Mouse (Mus musculus) lung, adult 2 months (tissue): Measurements from ENCODE around the gene Pld3. TPM values are rescaled to one million over a fixed set of nuclear protein-coding genes. Genes with fewer than 3 reads are reported as not detected.
A peak's percentile ranks its signal among the peaks of the same experiment; 100 is the strongest.

Source experiments
- DNase-seq: peaks from one replicate; pipeline ENCODE4 v3.0.0; 2022
- H3K4me1 ChIP-seq: fragments of 200-500 bp; 2 replicates; pipeline ENCODE4 v1.6.1; 2011; ENCODE audit warnings: low read length; ENCODE audit not compliant: control insufficient read depth, insufficient read depth
- H3K4me3 ChIP-seq: fragments of 200-500 bp; replicated peaks from 2 replicates; pipeline ENCODE3; 2011; ENCODE audit warnings: low read depth, mild to moderate bottlenecking, control low read depth, low read length; ENCODE audit errors: extremely low read depth
- CTCF ChIP-seq: fragments of 200-500 bp; IDR thresholded peaks from 2 replicates; pipeline ENCODE4 v1.5.1; 2011; ENCODE audit warnings: mild to moderate bottlenecking, low read length, control low read depth; ENCODE audit not compliant: insufficient read depth
- POLR2A ChIP-seq: fragments of 200-500 bp; IDR thresholded peaks from 2 replicates; pipeline ENCODE4 v1.6.1; 2011; ENCODE audit warnings: low read depth, mild to moderate bottlenecking, control low read depth, low read length, borderline replicate concordance; ENCODE audit errors: extremely low read depth
- WGBS: fragments of 180-500 bp; shearing (Covaris S2); methylation state at CpG from one replicate; pipeline ENCODE4 v1.1.7; 2018; 5-methylcytosine and 5-hydroxymethylcytosine counted together
- polyA plus RNA-seq: library from polyadenylated mRNA; depleted of rRNA; stranded (reverse); fragments of >200 nt; gene quantifications from 2 replicates; pipeline ENCODE4 v1.2.3, GENCODE M21; 2012; rRNA removed

Pld3 gene
- polyA plus RNA-seq, 1 experiment: 180 TPM

GRCm38 (mm10) chr7:27490543-27491329, 62.3 kb downstream of the Pld3 start:
- peak; percentile 94 for DNase-seq
- Histone ChIP-seq H3K4me3 (peak overlapping the region; percentile 54), H3K4me1 (peaks cover 21% of the 10 kb centered on the region)
- TF ChIP-seq CTCF (peak; percentile 46), POLR2A (peak; percentile 79; the same call in 1 of the 2 replicates)
- under 1% methylated on average over 33 of the region's 33 CpGs for whole genome bisulfite sequencing

- TF ChIP-seq POLR2A: no peak
- no peak for TF ChIP-seq CTCF
- Histone ChIP-seq H3K4me3 (peak overlapping the region; percentile 39), H3K4me1 (peaks cover 21% of the 10 kb centered on the region)
- WGBS: 11% methylated on average over 4 of the region's 4 CpGs
- DNase-seq: no peak
Observed at GRCm38 (mm10) chr7:27490227-27490542, 62.8 kb downstream of the Pld3 start.

DNA sequence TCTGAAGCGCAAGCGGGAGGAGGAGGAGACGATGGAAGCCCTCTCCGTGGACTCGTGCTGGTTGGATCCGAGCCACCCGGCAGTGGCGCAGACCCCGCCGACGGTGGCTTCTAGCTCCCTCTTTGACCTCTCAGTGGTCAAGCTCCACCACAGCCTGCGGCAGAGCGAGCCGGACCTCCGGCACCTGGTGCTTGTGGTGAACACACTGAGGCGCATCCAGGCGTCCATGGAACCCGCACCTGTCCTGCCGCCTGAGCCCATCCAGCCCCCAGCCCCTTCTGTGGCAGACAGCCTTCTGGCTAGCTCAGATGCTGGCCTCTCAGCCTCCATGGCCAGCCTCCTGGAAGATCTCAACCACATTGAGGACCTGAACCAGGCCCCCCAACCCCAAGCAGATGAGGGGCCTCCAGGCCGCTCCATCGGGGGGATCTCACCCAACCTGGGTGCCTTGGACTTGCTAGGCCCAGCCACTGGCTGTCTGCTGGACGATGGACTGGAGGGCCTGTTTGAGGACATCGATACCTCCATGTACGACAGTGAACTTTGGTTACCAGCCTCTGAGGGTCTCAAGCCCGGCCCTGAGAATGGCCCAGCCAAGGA, 63.6 kb downstream of the Pld3 start:
- TF ChIP-seq CTCF: no peak
- no peak for TF ChIP-seq POLR2A
- no peak for DNase-seq
- no peak overlapping the region for H3K4me3 ChIP-seq
- WGBS: 87% methylated on average over 25 of the region's 25 CpGs
- H3K4me1 ChIP-seq: peaks cover 21% of the 10 kb centered on the region

DNA sequence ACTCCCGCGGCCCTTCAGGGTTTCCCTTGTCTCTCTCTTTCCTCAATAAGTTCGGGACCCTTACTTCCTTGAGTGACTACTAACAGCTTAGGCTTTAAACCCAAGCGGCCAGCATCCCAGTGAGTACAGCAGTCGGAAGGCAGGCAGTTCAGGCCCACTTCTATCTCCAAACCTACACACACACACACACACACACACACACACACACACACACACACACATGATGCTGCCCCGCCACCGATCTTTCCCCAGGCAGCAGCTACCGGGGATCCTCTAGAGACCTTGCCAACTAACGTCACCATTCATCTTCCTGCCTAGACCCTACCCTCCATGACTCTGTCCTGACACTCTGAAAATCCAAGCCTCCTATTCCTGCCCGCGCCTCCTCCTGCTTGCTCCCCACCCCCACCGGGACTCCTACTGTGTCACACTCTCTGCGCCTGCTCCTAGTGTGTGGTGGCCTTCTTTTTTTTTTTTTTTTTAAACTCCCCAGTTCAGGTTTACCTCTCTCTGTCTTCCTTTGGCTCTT, 65.2 kb downstream of the Pld3 start:
- peak; percentile 60 for DNase-seq
- peaks cover 21% of the 10 kb centered on the region for H3K4me1 ChIP-seq
- under 1% methylated on average over 13 of the region's 13 CpGs for WGBS
- TF ChIP-seq POLR2A: no peak
- no peak for TF ChIP-seq CTCF
- H3K4me3 ChIP-seq: peak overlapping the region; percentile 83

GRCm38 (mm10) chr7:27486770-27487697, 66.0 kb downstream of the Pld3 start, which contains the start of gene Sertad1:
Sertad1 (plus strand) TSS chr7:27486910.
- TF ChIP-seq CTCF (no peak), POLR2A (peak; percentile 100)
- DNase-seq: peak; percentile 100
- Histone ChIP-seq H3K4me3 (peak within 1 kb of the TSS; percentile 83), H3K4me1 (peaks cover 19% of the 10 kb centered on the region)
- under 1% methylated on average over 80 of the region's 80 CpGs for WGBS

DNA sequence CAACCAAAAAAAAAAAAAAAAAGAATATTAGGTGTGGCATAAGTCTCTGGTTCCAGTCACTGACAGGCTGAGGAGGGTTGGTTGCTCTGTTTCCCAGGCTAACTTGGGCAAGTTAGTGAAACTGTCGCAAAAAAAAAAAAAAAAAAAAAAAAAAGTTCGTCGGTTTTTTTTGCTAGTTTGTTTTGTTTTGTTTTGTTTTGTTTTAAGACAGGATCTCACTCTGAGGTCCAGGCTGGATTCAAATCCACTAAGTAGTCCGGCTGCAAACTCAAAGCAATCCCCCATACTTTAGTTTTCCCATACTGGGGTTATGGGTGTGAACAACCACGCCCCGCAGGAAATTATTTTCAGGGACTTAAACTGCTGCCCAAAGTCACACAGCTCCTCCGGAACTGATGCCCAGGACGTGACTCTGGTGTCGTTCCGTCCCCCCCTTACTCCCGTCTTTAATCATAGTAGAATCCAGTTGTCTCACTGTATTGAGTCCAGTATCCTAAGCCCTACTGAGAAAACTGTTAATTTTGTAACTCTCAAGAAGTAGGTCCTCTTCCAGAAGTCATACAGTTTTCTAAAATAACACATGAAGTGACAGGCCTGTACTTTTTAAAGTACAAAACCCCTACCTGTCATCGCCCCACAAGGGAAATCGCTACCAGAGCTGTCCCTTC, 66.8 kb downstream of the Pld3 start:
- peak; percentile 43 for DNase-seq
- TF ChIP-seq POLR2A (no peak), CTCF (no peak)
- under 1% methylated on average over 13 of the region's 13 CpGs for WGBS
- Histone ChIP-seq H3K4me3 (peak overlapping the region; percentile 83), H3K4me1 (peaks cover 13% of the 10 kb centered on the region)

DNA sequence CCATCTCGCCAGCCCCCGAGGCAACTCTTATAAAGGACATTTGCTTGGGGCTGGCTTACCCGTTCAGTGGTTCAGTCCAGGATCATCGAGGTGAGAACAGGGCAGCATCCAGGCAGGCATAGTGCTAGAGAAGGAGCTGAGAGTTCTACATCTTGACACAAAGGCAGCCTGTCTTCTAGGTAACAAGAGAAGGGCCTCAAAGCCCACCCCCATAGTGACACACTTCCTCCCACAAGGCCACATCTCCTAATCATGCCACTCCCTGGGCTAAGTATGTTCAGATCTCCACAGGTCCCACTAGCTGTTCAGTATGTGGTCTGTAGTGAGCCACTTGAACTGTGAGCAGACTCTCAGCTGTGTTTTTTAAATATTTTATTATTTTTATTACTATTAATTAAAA, 69.2 kb downstream of the Pld3 start:
- Histone ChIP-seq H3K4me3 (no peak overlapping the region), H3K4me1 (peaks cover 4% of the 10 kb centered on the region; the same call in 1 of the 2 replicates)
- DNase-seq: no peak
- 77% methylated on average over 4 of the region's 4 CpGs for WGBS
- TF ChIP-seq POLR2A (no peak), CTCF (no peak)

Other genes starting within 250 kb of the Pld3 start
- 496 and 612 TPM in 2 replicates for gene Ltbp4, start 215.5 kb downstream of the Pld3 start, polyA plus RNA-seq
- gene Shkbp1, start 197.2 kb downstream of the Pld3 start, polyA plus RNA-seq: 76.4 and 85.1 TPM in 2 replicates
- gene Gm20479, start 195.8 kb downstream of the Pld3 start, polyA plus RNA-seq: not detected in 2 replicates
- gene Sptbn4, start 105.5 kb downstream of the Pld3 start, polyA plus RNA-seq: 0.05 and 0.13 TPM in 2 replicates
- gene Blvrb, start 105.2 kb downstream of the Pld3 start, polyA plus RNA-seq: 71.6 and 78.8 TPM in 2 replicates
- 10.2 and 10.5 TPM in 2 replicates for gene Sertad3, start 79.5 kb downstream of the Pld3 start, polyA plus RNA-seq
- gene Sertad1, start 66.3 kb downstream of the Pld3 start, polyA plus RNA-seq: 50.7 and 56.1 TPM in 2 replicates
- gene Prx, start 53.9 kb downstream of the Pld3 start, polyA plus RNA-seq: 62.0 and 67.4 TPM in 2 replicates
- 1.3 and 1.8 TPM in 2 replicates for gene Hipk4, start 30.0 kb downstream of the Pld3 start, polyA plus RNA-seq
- gene 2310022A10Rik, start within 50 bp of the Pld3 start, polyA plus RNA-seq: 22.4 and 28.5 TPM in 2 replicates
- 81.4 and 101 TPM in 2 replicates for gene Akt2, start 38.3 kb upstream of the Pld3 start, polyA plus RNA-seq
- not detected in 2 replicates for gene Ttc9b, start 100.7 kb upstream of the Pld3 start, polyA plus RNA-seq
- 27.1 and 31.9 TPM in 2 replicates for gene Map3k10, start 121.4 kb upstream of the Pld3 start, polyA plus RNA-seq
- 0.36 and 1.5 TPM in 2 replicates for gene Zfp607b, start 136.1 kb upstream of the Pld3 start, polyA plus RNA-seq
- 1.2 and 1.9 TPM in 2 replicates for gene Zfp60, start 178.2 kb upstream of the Pld3 start, polyA plus RNA-seq